Mouse (Mus musculus) CH12.LX (cell line): ENCODE results near the gene 1700010I14Rik. TPM values are rescaled to one million over a fixed set of nuclear protein-coding genes. Genes with fewer than 3 reads are reported as not detected.

ENCODE experiments used
- DNase-seq: peaks from one replicate; pipeline ENCODE4 v3.0.0-alpha.2; 2013; ENCODE audit errors: extremely low read depth
- H3K27ac ChIP-seq: 2 replicates; pipeline ENCODE4 v1.5.1; 2012; ENCODE audit warnings: low read depth, mild to moderate bottlenecking, control low read depth, moderate library complexity; ENCODE audit not compliant: insufficient read depth
- H3K27me3 ChIP-seq: replicated peaks from 2 replicates; pipeline ENCODE3; 2012; ENCODE audit warnings: inconsistent platforms
- H3K36me3 ChIP-seq, 2 experiments: replicated peaks in 1 of 2; 2 replicates each; pipeline versions ENCODE3 to v1.6.1; 2012; ENCODE audit warnings: inconsistent platforms in 1 of 2, low read length in 1 of 2, mild to moderate bottlenecking in 1 of 2, mixed read lengths in 1 of 2, moderate library complexity in 1 of 2; ENCODE audit not compliant: control insufficient read depth in 1 of 2, insufficient read depth in 1 of 2
- H3K4me1 ChIP-seq, 2 experiments: 2 replicates each; pipeline ENCODE4 v1.6.1; 2012; ENCODE audit warnings: inconsistent platforms in 1 of 2, moderate library complexity in 1 of 2; ENCODE audit not compliant: insufficient read depth in 2 of 2, control insufficient read depth in 1 of 2
- H3K4me2 ChIP-seq: 2 replicates; pipeline ENCODE4 v1.6.1; 2012; ENCODE audit warnings: low read depth, mild to moderate bottlenecking, control low read depth; ENCODE audit not compliant: poor library complexity, insufficient read depth, severe bottlenecking
- H3K4me3 ChIP-seq, 3 experiments: fragments of 150-350 bp in 1 of 3; sonication (generic) in 1 of 3; replicated peaks in 1 of 3; 2 replicates each; pipeline versions ENCODE3 to v1.5.1; 2011 to 2012; ENCODE audit warnings: low read depth in 2 of 3, low read length in 2 of 3, mild to moderate bottlenecking in 2 of 3, moderate library complexity in 2 of 3, control low read depth in 1 of 3, improper control_type of control experiment in 1 of 3, inconsistent platforms in 1 of 3, mixed read lengths in 1 of 3; ENCODE audit not compliant: poor library complexity in 1 of 3
- H3K79me2 ChIP-seq: replicated peaks from 2 replicates; pipeline ENCODE4 v1.6.1; 2012; ENCODE audit warnings: mild to moderate bottlenecking, moderate library complexity; ENCODE audit not compliant: control insufficient read depth, poor library complexity, insufficient read depth, severe bottlenecking; ENCODE audit errors: extremely low read depth
- H3K9ac ChIP-seq: 2 replicates; pipeline ENCODE4 v1.6.1; 2012; ENCODE audit warnings: low read depth, mild to moderate bottlenecking, control low read depth, moderate library complexity; ENCODE audit not compliant: insufficient read depth
- H3K9me3 ChIP-seq: replicated peaks from 2 replicates; pipeline ENCODE3; 2012; ENCODE audit warnings: low read length, inconsistent platforms, mixed read lengths
- CHD1 ChIP-seq: IDR thresholded peaks from 2 replicates; pipeline ENCODE4 v1.6.1; 2012; ENCODE audit warnings: low read depth, low read length, improper control_type of control experiment, inconsistent platforms
- CTCF ChIP-seq, 2 experiments: IDR thresholded peaks in 1 of 2; conservative IDR thresholded peaks in 1 of 2; 2 replicates each; pipeline ENCODE4 v1.5.1; 2011 to 2012; ENCODE audit warnings: low read depth in 2 of 2, low read length in 2 of 2, improper control_type of control experiment in 1 of 2, inconsistent platforms in 1 of 2, mild to moderate bottlenecking in 1 of 2, moderate library complexity in 1 of 2
- ELF1 ChIP-seq: IDR thresholded peaks from 2 replicates; pipeline ENCODE4 v1.6.1; 2014; ENCODE audit warnings: low read depth, mild to moderate bottlenecking, inconsistent platforms, low read length, improper control_type of control experiment
- ETS1 ChIP-seq: conservative IDR thresholded peaks from 2 replicates; pipeline ENCODE4 v1.6.1; 2012; ENCODE audit warnings: low read depth, mild to moderate bottlenecking, inconsistent platforms, low read length, improper control_type of control experiment, moderate library complexity
- HCFC1 ChIP-seq: IDR thresholded peaks from 2 replicates; pipeline ENCODE4 v1.6.1; 2012; ENCODE audit warnings: low read depth, mild to moderate bottlenecking, inconsistent platforms, low read length, improper control_type of control experiment
- IRF4 ChIP-seq: IDR thresholded peaks from 2 replicates; pipeline ENCODE4 v1.6.1; 2014; ENCODE audit warnings: low read depth, mild to moderate bottlenecking, inconsistent platforms, low read length, improper control_type of control experiment
- JUND ChIP-seq: conservative IDR thresholded peaks from 2 replicates; pipeline ENCODE4 v1.6.1; 2011; ENCODE audit warnings: low read depth, low read length, improper control_type of control experiment
- MAFK ChIP-seq: IDR thresholded peaks from 2 replicates; pipeline ENCODE4 v1.6.1; 2011; ENCODE audit warnings: low read length, improper control_type of control experiment; ENCODE audit not compliant: insufficient replicate concordance
- MAZ ChIP-seq: IDR thresholded peaks from 2 replicates; pipeline ENCODE4 v1.6.1; 2012; ENCODE audit warnings: low read depth, mild to moderate bottlenecking, inconsistent platforms, low read length, improper control_type of control experiment, moderate library complexity
- MYC ChIP-seq: IDR thresholded peaks from 2 replicates; pipeline ENCODE4 v1.6.1; 2011; ENCODE audit warnings: low read depth, mild to moderate bottlenecking, improper control_type of control experiment, low read length
- NELFE ChIP-seq: IDR thresholded peaks from 2 replicates; pipeline ENCODE4 v1.6.1; 2011; ENCODE audit warnings: low read depth, low read length, improper control_type of control experiment
- NRF1 ChIP-seq: IDR thresholded peaks from 2 replicates; pipeline ENCODE4 v1.6.1; 2014; ENCODE audit warnings: low read depth, mild to moderate bottlenecking, inconsistent platforms, low read length, improper control_type of control experiment, moderate library complexity
- PAX5 ChIP-seq: IDR thresholded peaks from 2 replicates; pipeline ENCODE4 v1.6.1; 2012; ENCODE audit warnings: low read length, inconsistent platforms, mixed read lengths
- RCOR1 ChIP-seq: conservative IDR thresholded peaks from 2 replicates; pipeline ENCODE4 v1.6.1; 2012; ENCODE audit warnings: low read depth, mild to moderate bottlenecking, inconsistent platforms, low read length, improper control_type of control experiment
- SIN3A ChIP-seq: IDR thresholded peaks from 2 replicates; pipeline ENCODE4 v1.6.1; 2012; ENCODE audit warnings: low read length, improper control_type of control experiment, inconsistent platforms
- SMC3 ChIP-seq: IDR thresholded peaks from 2 replicates; pipeline ENCODE4 v1.6.1; 2011; ENCODE audit warnings: low read depth, low read length, improper control_type of control experiment
- TCF12 ChIP-seq: IDR thresholded peaks from 2 replicates; pipeline ENCODE4 v1.6.1; 2014; ENCODE audit warnings: low read depth, mild to moderate bottlenecking, inconsistent platforms, low read length, improper control_type of control experiment
- USF1 ChIP-seq: IDR thresholded peaks from 2 replicates; pipeline ENCODE4 v1.6.1; 2014; ENCODE audit warnings: low read depth, mild to moderate bottlenecking, inconsistent platforms, low read length, improper control_type of control experiment
- ZC3H11A ChIP-seq: IDR thresholded peaks from 2 replicates; pipeline ENCODE4 v1.6.1; 2012; ENCODE audit warnings: low read depth, mild to moderate bottlenecking, inconsistent platforms, low read length, improper control_type of control experiment
- ZMIZ1 ChIP-seq: IDR thresholded peaks from 2 replicates; pipeline ENCODE4 v1.6.1; 2012; ENCODE audit warnings: low read depth, mild to moderate bottlenecking, inconsistent platforms, low read length, improper control_type of control experiment
- ZNF384 ChIP-seq: IDR thresholded peaks from 2 replicates; pipeline ENCODE4 v1.6.1; 2012; ENCODE audit warnings: low read depth, low read length, improper control_type of control experiment, inconsistent platforms
- dilution Hi-C: fragments of 300-500 bp; cut with MboI; formaldehyde crosslinking; loops from 2 replicates; pipeline ENCODE4 v1.14.3; 2020; ENCODE audit warnings: low sequenced_read_pairs; ENCODE audit not compliant: extremely low pct_unique_long_range_greater_than_20kb, extremely low pct_ligation_motif_present
- in situ Hi-C: fragments of 300-500 bp; cut with MboI; formaldehyde crosslinking; loops from 3 replicates; pipeline ENCODE4 v1.14.3; 2019; ENCODE audit warnings: low sequenced_read_pairs, low pct_ligation_motif_present, low pct_unique_long_range_greater_than_20kb, mixed read lengths
- polyA plus RNA-seq: library from polyadenylated mRNA; unstranded; fragments of >175 nt; gene quantifications from 2 replicates; pipeline ENCODE4 v1.2.1, GENCODE M21; 2012; ENCODE audit warnings: low read depth; ENCODE audit not compliant: insufficient read length
- total RNA-seq, 2 experiments: library from RNA; depleted of rRNA; stranded (reverse); fragments of 300-350 nt in 1 of 2; fragments of >200 nt in 1 of 2; gene quantifications; 2 replicates each; pipeline ENCODE4 v1.2.3; 2012 to 2014

The 1700010I14Rik gene
- total and polyA plus RNA-seq, 3 experiments: 3.4 to 7.2 (median 3.5) TPM

DNA sequence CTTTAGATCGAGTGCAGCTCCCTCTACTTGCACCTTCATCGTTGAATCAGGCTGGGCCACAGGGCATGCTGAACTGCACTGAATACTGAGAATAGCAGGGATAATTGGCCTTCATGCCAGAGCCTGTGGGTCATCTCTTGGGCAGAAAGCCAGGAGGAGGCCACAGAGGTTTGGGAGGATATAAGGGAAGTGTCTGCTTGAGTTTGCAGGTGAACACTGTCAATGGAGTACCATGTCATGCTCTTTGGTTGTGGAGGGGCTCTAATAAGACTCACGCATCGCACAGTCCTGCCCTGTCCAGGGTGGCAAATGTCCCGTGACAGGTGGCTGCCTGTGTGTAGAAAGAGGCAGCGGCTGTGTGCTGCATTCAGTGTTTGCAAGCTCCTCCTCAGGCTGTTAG, 30.0 kb upstream of the 1700010I14Rik start:
- H3K79me2 ChIP-seq: no peaks in the 10 kb centered on the region
- H3K27ac ChIP-seq: no peak overlapping the region
- DNase-seq: no peak
- H3K9ac ChIP-seq: no peak overlapping the region
- no peaks in the 10 kb centered on the region for H3K27me3 ChIP-seq
- dilution Hi-C loops (no loop called here), in situ Hi-C loops (no loop called here)
- H3K4me3 ChIP-seq: no peak overlapping the region
- TF ChIP-seq PAX5: no peak
- TF ChIP-seq TCF12: no peak
- TF ChIP-seq MAFK: no peak
- TF ChIP-seq CHD1: no peak
- TF ChIP-seq CTCF (conservative IDR thresholded peaks at IDR 0.05 in 1 of 2, IDR thresholded peaks at IDR 0.05 in 1 of 2; ENCODE audit: low read depth in 2 of 2, low read length in 2 of 2): no peak
- no peak for TF ChIP-seq HCFC1
- TF ChIP-seq SMC3: no peak
- TF ChIP-seq ZNF384: no peak
- no peak for TF ChIP-seq ZMIZ1
- TF ChIP-seq MAZ: no peak
- TF ChIP-seq MYC: no peak
- TF ChIP-seq ELF1: no peak
- TF ChIP-seq ZC3H11A: no peak
- no peak for TF ChIP-seq NELFE
- H3K36me3 ChIP-seq: no peaks in the 10 kb centered on the region
- H3K9me3 ChIP-seq: no peaks in the 10 kb centered on the region
- H3K4me2 ChIP-seq: no peak overlapping the region
- peaks cover 0 to 3% of the 10 kb centered on the region in 2 experiments; a peak in 2 of 4 replicates for H3K4me1 ChIP-seq

- DNase-seq: no peak
- dilution Hi-C loops: no loop called here
- Histone ChIP-seq H3K27me3 (no peaks in the 10 kb centered on the region), H3K4me2 (no peak overlapping the region), H3K9ac (no peak overlapping the region), H3K36me3 (no peaks in the 10 kb centered on the region), H3K79me2 (no peaks in the 10 kb centered on the region), H3K4me1 (no peaks in the 10 kb centered on the region), H3K27ac (no peak overlapping the region), H3K4me3 (no peak overlapping the region), H3K9me3 (no peaks in the 10 kb centered on the region)
- TF ChIP-seq SIN3A (no peak), JUND (no peak), MAZ (no peak), NRF1 (no peak), ETS1 (no peak), USF1 (no peak), CHD1 (no peak), CTCF (conservative IDR thresholded peaks at IDR 0.05 in 1 of 2, IDR thresholded peaks at IDR 0.05 in 1 of 2; ENCODE audit: low read depth in 2 of 2, low read length in 2 of 2) (no peak), ELF1 (no peak), NELFE (no peak), RCOR1 (no peak), TCF12 (no peak), IRF4 (no peak)
- in situ Hi-C loops: no loop called here
Measured at GRCm38 (mm10) chr17:8960386-8960785, 27.7 kb upstream of the 1700010I14Rik start.
